Mouse (Mus musculus): Measurements from ENCODE around the gene Lrrtm3. TPM values are rescaled to one million over a fixed set of nuclear protein-coding genes. Genes with fewer than 3 reads are reported as not detected.

Lrrtm3 gene
- total RNA-seq (2014; fragmentation: Nextera tagmentation) (not detected in 2 replicates), total RNA-seq (2017) (0.06 TPM in 1 of 2 replicates, not detected in the other), polyA plus RNA-seq (2012) (not detected in 2 replicates)

GRCm38 (mm10) chr10:64089680-64090460 lies at the start of gene Lrrtm3:
Gene Lrrtm3, minus strand, starts transcription at chr10:64090277.
- no peak within 1 kb of the TSS for H3K4me3 ChIP-seq (ENCODE audit: low read depth, low read length)
- H3K36me3 ChIP-seq (replicated peaks), result no peaks in the 10 kb centered on the region
- H3K27me3 ChIP-seq (ENCODE audit: insufficient read depth, low read length), result no peaks in the 10 kb centered on the region
- no peak for ATAC-seq (ENCODE audit: extremely low read depth, insufficient number of reproducible peaks, low FRiP score, poor library complexity, severe bottlenecking)
- H3K9me3 ChIP-seq (replicated peaks), result peaks cover 12% of the 10 kb centered on the region
- TF ChIP-seq GATA1 (IDR thresholded peaks at IDR 0.05; ENCODE audit: borderline replicate concordance, low read length) (no peak), GATA2 (IDR thresholded peaks at IDR 0.05; ENCODE audit: borderline replicate concordance, low read depth, low read length) (no peak), CTCF (IDR thresholded peaks at IDR 0.05; ENCODE audit: low read depth, low read length) (no peak), POLR2AphosphoS5 (IDR thresholded peaks at IDR 0.05; ENCODE audit: insufficient replicate concordance, low read depth, low read length) (no peak), TAL1 (conservative IDR thresholded peaks at IDR 0.05; ENCODE audit: low read depth, low read length) (no peak)
- H3K4me1 ChIP-seq (ENCODE audit: insufficient read depth, low read depth, low read length), result no peaks in the 10 kb centered on the region
- DNase-seq (ENCODE audit: low spot score), result no peak

GRCm38 (mm10) chr10:64135481-64135880 lies 45.4 kb upstream of the Lrrtm3 start:
- ATAC-seq (ENCODE audit: extremely low read depth, insufficient number of reproducible peaks, low FRiP score, poor library complexity, severe bottlenecking) (no peak), DNase-seq (ENCODE audit: low spot score) (no peak)
- Histone ChIP-seq H3K9me3 (replicated peaks) (no peaks in the 10 kb centered on the region), H3K36me3 (replicated peaks) (no peaks in the 10 kb centered on the region), H3K4me3 (ENCODE audit: low read depth, low read length) (no peak overlapping the region), H3K4me1 (ENCODE audit: insufficient read depth, low read depth, low read length) (no peaks in the 10 kb centered on the region), H3K27me3 (ENCODE audit: insufficient read depth, low read length) (no peaks in the 10 kb centered on the region)
- TF ChIP-seq CTCF (IDR thresholded peaks at IDR 0.05; ENCODE audit: low read depth, low read length), result no peak
- TF ChIP-seq GATA1 (IDR thresholded peaks at IDR 0.05; ENCODE audit: borderline replicate concordance, low read length), result no peak
- TF ChIP-seq TAL1 (conservative IDR thresholded peaks at IDR 0.05; ENCODE audit: low read depth, low read length), result no peak
- TF ChIP-seq POLR2AphosphoS5 (IDR thresholded peaks at IDR 0.05; ENCODE audit: insufficient replicate concordance, low read depth, low read length), result no peak
- TF ChIP-seq GATA2 (IDR thresholded peaks at IDR 0.05; ENCODE audit: borderline replicate concordance, low read depth, low read length), result no peak

- no peak for ATAC-seq (ENCODE audit: extremely low read depth, insufficient number of reproducible peaks, low FRiP score, poor library complexity, severe bottlenecking)
Observed at GRCm38 (mm10) chr10:64133461-64133860, 43.4 kb upstream of the Lrrtm3 start.

GRCm38 (mm10) chr10:64130397-64131150 lies 40.5 kb upstream of the Lrrtm3 start:
- no peaks in the 10 kb centered on the region for H3K4me1 ChIP-seq (ENCODE audit: insufficient read depth, low read depth, low read length)
- no peaks in the 10 kb centered on the region for H3K36me3 ChIP-seq (replicated peaks)
- H3K4me3 ChIP-seq (ENCODE audit: low read depth, low read length), result no peak overlapping the region
- H3K9me3 ChIP-seq (replicated peaks), result peaks cover 2% of the 10 kb centered on the region; the same call in 1 of the 2 replicates
- TF ChIP-seq POLR2AphosphoS5 (IDR thresholded peaks at IDR 0.05; ENCODE audit: insufficient replicate concordance, low read depth, low read length) (no peak), GATA2 (IDR thresholded peaks at IDR 0.05; ENCODE audit: borderline replicate concordance, low read depth, low read length) (no peak), TAL1 (conservative IDR thresholded peaks at IDR 0.05; ENCODE audit: low read depth, low read length) (no peak), CTCF (IDR thresholded peaks at IDR 0.05; ENCODE audit: low read depth, low read length) (no peak), GATA1 (IDR thresholded peaks at IDR 0.05; ENCODE audit: borderline replicate concordance, low read length) (no peak)
- no peaks in the 10 kb centered on the region for H3K27me3 ChIP-seq (ENCODE audit: insufficient read depth, low read length)
- ATAC-seq (ENCODE audit: extremely low read depth, insufficient number of reproducible peaks, low FRiP score, poor library complexity, severe bottlenecking) (no peak), DNase-seq (ENCODE audit: low spot score) (no peak)

More at GRCm38 (mm10) chr10:64133461-64133860, 43.4 kb upstream of the Lrrtm3 start:
- Histone ChIP-seq H3K4me3 (ENCODE audit: low read depth, low read length) (no peak overlapping the region), H3K4me1 (ENCODE audit: insufficient read depth, low read depth, low read length) (no peaks in the 10 kb centered on the region), H3K9me3 (replicated peaks) (no peaks in the 10 kb centered on the region; the same call in 1 of the 2 replicates), H3K36me3 (replicated peaks) (no peaks in the 10 kb centered on the region), H3K27me3 (ENCODE audit: insufficient read depth, low read length) (no peaks in the 10 kb centered on the region)
- no peak for DNase-seq (ENCODE audit: low spot score)
- TF ChIP-seq GATA2 (IDR thresholded peaks at IDR 0.05; ENCODE audit: borderline replicate concordance, low read depth, low read length), result no peak
- no peak for TF ChIP-seq CTCF (IDR thresholded peaks at IDR 0.05; ENCODE audit: low read depth, low read length)
- no peak for TF ChIP-seq TAL1 (conservative IDR thresholded peaks at IDR 0.05; ENCODE audit: low read depth, low read length)
- TF ChIP-seq GATA1 (IDR thresholded peaks at IDR 0.05; ENCODE audit: borderline replicate concordance, low read length), result no peak
- TF ChIP-seq POLR2AphosphoS5 (IDR thresholded peaks at IDR 0.05; ENCODE audit: insufficient replicate concordance, low read depth, low read length), result no peak

GRCm38 (mm10) chr10:64118833-64119232 lies 28.8 kb upstream of the Lrrtm3 start:
- no peaks in the 10 kb centered on the region for H3K4me1 ChIP-seq (ENCODE audit: insufficient read depth, low read depth, low read length)
- no peaks in the 10 kb centered on the region for H3K36me3 ChIP-seq (replicated peaks)
- ATAC-seq (ENCODE audit: extremely low read depth, insufficient number of reproducible peaks, low FRiP score, poor library complexity, severe bottlenecking) (no peak), DNase-seq (ENCODE audit: low spot score) (no peak)
- no peaks in the 10 kb centered on the region for H3K27me3 ChIP-seq (ENCODE audit: insufficient read depth, low read length)
- 0 out of 2 replicates have a peak, but pooled peaks cover under 1% of the 10 kb centered on the region for H3K9me3 ChIP-seq (replicated peaks)
- no peak for TF ChIP-seq CTCF (IDR thresholded peaks at IDR 0.05; ENCODE audit: low read depth, low read length)
- TF ChIP-seq GATA2 (IDR thresholded peaks at IDR 0.05; ENCODE audit: borderline replicate concordance, low read depth, low read length), result no peak
- no peak for TF ChIP-seq POLR2AphosphoS5 (IDR thresholded peaks at IDR 0.05; ENCODE audit: insufficient replicate concordance, low read depth, low read length)
- TF ChIP-seq TAL1 (conservative IDR thresholded peaks at IDR 0.05; ENCODE audit: low read depth, low read length), result no peak
- no peak for TF ChIP-seq GATA1 (IDR thresholded peaks at IDR 0.05; ENCODE audit: borderline replicate concordance, low read length)
- no peak overlapping the region for H3K4me3 ChIP-seq (ENCODE audit: low read depth, low read length)

- H3K9me3 ChIP-seq (replicated peaks), result no peaks in the 10 kb centered on the region
- H3K4me3 ChIP-seq (ENCODE audit: low read depth, low read length), result no peak overlapping the region
- no peaks in the 10 kb centered on the region for H3K4me1 ChIP-seq (ENCODE audit: insufficient read depth, low read depth, low read length)
- H3K36me3 ChIP-seq (replicated peaks), result no peaks in the 10 kb centered on the region
- TF ChIP-seq CTCF (IDR thresholded peaks at IDR 0.05; ENCODE audit: low read depth, low read length), result no peak
- TF ChIP-seq TAL1 (conservative IDR thresholded peaks at IDR 0.05; ENCODE audit: low read depth, low read length), result no peak
- no peak for TF ChIP-seq GATA1 (IDR thresholded peaks at IDR 0.05; ENCODE audit: borderline replicate concordance, low read length)
- no peak for TF ChIP-seq GATA2 (IDR thresholded peaks at IDR 0.05; ENCODE audit: borderline replicate concordance, low read depth, low read length)
- no peaks in the 10 kb centered on the region for H3K27me3 ChIP-seq (ENCODE audit: insufficient read depth, low read length)
- DNase-seq (ENCODE audit: low spot score), result no peak
- no peak for ATAC-seq (ENCODE audit: extremely low read depth, insufficient number of reproducible peaks, low FRiP score, poor library complexity, severe bottlenecking)
Observed at GRCm38 (mm10) chr10:64115246-64115645, 25.2 kb upstream of the Lrrtm3 start.
